Mouse (Mus musculus) E14TG2a.4 (cell line): ENCODE measurements around the gene Tekt1.

Source experiments
- H3K27me3 ChIP-seq: 2 replicates; pipeline ENCODE4 v1.6.1; 2014; ENCODE audit warnings: low read length, control low read depth; ENCODE audit not compliant: insufficient read depth
- H3K36me3 ChIP-seq: 2 replicates; pipeline ENCODE4 v1.6.1; 2014; ENCODE audit warnings: low read length, control low read depth; ENCODE audit not compliant: insufficient read depth
- H3K4me1 ChIP-seq: replicated peaks from 2 replicates; pipeline ENCODE4 v1.6.1; 2014; ENCODE audit warnings: low read depth, low read length, control low read depth
- H3K4me3 ChIP-seq: replicated peaks from 2 replicates; pipeline ENCODE4 v1.5.1; 2014; ENCODE audit warnings: mild to moderate bottlenecking, low read length
- H3K9me3 ChIP-seq: 2 replicates; pipeline ENCODE4 v1.6.1; 2014; ENCODE audit warnings: low read length, control low read depth
- CTCF ChIP-seq: conservative IDR thresholded peaks from 2 replicates; pipeline ENCODE4 v1.5.1; 2014; ENCODE audit warnings: low read length
- NANOG ChIP-seq: IDR thresholded peaks from 2 replicates; pipeline ENCODE4 v1.6.1; 2014; ENCODE audit warnings: borderline replicate concordance, low read length, mixed read lengths
- POU5F1 ChIP-seq: IDR thresholded peaks from 2 replicates; pipeline ENCODE4 v1.6.1; 2014; ENCODE audit warnings: low read length, borderline replicate concordance

The Tekt1 gene

GRCm38 (mm10) chr11:72376562-72376961, 14.3 kb upstream of the Tekt1 start:
- no peaks in the 10 kb centered on the region for H3K36me3 ChIP-seq
- no peak overlapping the region for H3K4me3 ChIP-seq
- H3K9me3 ChIP-seq: 0 out of 2 replicates have a peak, but pooled peaks cover 5% of the 10 kb centered on the region
- peaks cover 47% of the 10 kb centered on the region for H3K4me1 ChIP-seq
- TF ChIP-seq NANOG (peak; percentile 42; the same call in 1 of the 2 replicates), POU5F1 (no peak)
- H3K27me3 ChIP-seq: no peaks in the 10 kb centered on the region

- Histone ChIP-seq H3K27me3 (no peaks in the 10 kb centered on the region), H3K4me3 (no peak overlapping the region), H3K36me3 (no peaks in the 10 kb centered on the region), H3K4me1 (peaks cover 23% of the 10 kb centered on the region), H3K9me3 (0 out of 2 replicates have a peak, but pooled peaks cover 5% of the 10 kb centered on the region)
- TF ChIP-seq NANOG (no peak), POU5F1 (no peak)
Measured at GRCm38 (mm10) chr11:72369904-72370672, 7.8 kb upstream of the Tekt1 start.

GRCm38 (mm10) chr11:72367934-72368674, 5.9 kb upstream of the Tekt1 start:
- no peaks in the 10 kb centered on the region for H3K36me3 ChIP-seq
- no peak overlapping the region for H3K4me3 ChIP-seq
- peaks cover 21% of the 10 kb centered on the region for H3K4me1 ChIP-seq
- peaks cover 2% of the 10 kb centered on the region; the same call in 1 of the 2 replicates for H3K27me3 ChIP-seq
- H3K9me3 ChIP-seq: no peaks in the 10 kb centered on the region
- no peak for TF ChIP-seq NANOG
- no peak for TF ChIP-seq CTCF
- TF ChIP-seq POU5F1: no peak

GRCm38 (mm10) chr11:72366126-72366525, 3.9 kb upstream of the Tekt1 start:
- Histone ChIP-seq H3K4me1 (peaks cover 28% of the 10 kb centered on the region), H3K9me3 (no peaks in the 10 kb centered on the region), H3K4me3 (no peak overlapping the region), H3K36me3 (no peaks in the 10 kb centered on the region), H3K27me3 (peaks cover 2% of the 10 kb centered on the region; the same call in 1 of the 2 replicates)
- TF ChIP-seq CTCF (no peak), POU5F1 (no peak), NANOG (no peak)

- Histone ChIP-seq H3K4me3 (no peak overlapping the region), H3K27me3 (peaks cover 5% of the 10 kb centered on the region; the same call in 1 of the 2 replicates), H3K4me1 (peaks cover 13% of the 10 kb centered on the region), H3K9me3 (no peaks in the 10 kb centered on the region), H3K36me3 (no peaks in the 10 kb centered on the region)
- TF ChIP-seq POU5F1: no peak
- no peak for TF ChIP-seq CTCF
- no peak for TF ChIP-seq NANOG
Measured at GRCm38 (mm10) chr11:72364526-72364925, 2.3 kb upstream of the Tekt1 start.

- no peaks in the 10 kb centered on the region for H3K9me3 ChIP-seq
- peaks cover 14% of the 10 kb centered on the region for H3K4me1 ChIP-seq
- H3K4me3 ChIP-seq: no peak overlapping the region
- peaks cover 5% of the 10 kb centered on the region; the same call in 1 of the 2 replicates for H3K27me3 ChIP-seq
- TF ChIP-seq NANOG (no peak), POU5F1 (no peak), CTCF (no peak)
- no peaks in the 10 kb centered on the region for H3K36me3 ChIP-seq
Measured at GRCm38 (mm10) chr11:72363523-72364240, 1.4 kb upstream of the Tekt1 start.

GRCm38 (mm10) chr11:72361385-72362346, 576 bp downstream of the Tekt1 start:
- H3K27me3 ChIP-seq: peaks cover 5% of the 10 kb centered on the region; the same call in 1 of the 2 replicates
- peak overlapping the region; percentile 68 for H3K4me3 ChIP-seq
- no peaks in the 10 kb centered on the region for H3K9me3 ChIP-seq
- H3K4me1 ChIP-seq: peaks cover 29% of the 10 kb centered on the region
- H3K36me3 ChIP-seq: no peaks in the 10 kb centered on the region
- TF ChIP-seq NANOG: no peak
- no peak for TF ChIP-seq POU5F1
